ENCODE assay signal across 14 mouse cellular contexts in the genomic region with DNA sequence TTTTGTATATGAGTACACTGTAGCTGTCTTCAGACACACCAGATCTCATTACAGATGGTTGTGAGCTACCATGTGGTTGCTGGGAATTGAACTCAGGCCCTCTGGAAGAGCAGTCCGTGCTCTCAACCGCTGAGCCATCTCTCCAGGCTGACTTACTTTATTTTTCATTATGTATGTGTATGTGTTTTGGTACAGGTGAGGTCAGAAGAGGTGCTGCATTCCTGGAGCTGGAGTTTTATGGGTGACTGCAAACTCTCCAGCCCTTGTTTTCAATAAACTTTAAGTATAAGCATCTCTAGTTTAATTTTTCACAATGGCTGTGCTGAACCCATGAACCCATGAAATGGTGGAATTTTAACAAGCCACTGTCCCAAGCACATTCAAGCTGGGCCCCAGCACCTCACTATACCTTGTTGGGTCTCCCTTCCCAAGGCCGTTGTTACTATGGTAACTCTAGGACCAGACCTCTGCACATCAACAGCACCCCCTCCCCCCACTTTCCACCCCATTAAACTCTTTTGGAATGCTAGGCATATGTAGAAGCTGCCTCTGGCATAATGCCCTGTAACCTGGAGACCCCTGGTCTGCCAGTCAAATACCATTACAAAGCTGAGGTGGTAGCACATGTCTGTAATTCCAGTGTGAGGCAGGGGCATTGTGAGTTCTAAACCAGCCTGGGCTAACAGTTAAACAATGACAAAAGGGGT. TPM values are rescaled to one million over a fixed set of nuclear protein-coding genes. Genes with fewer than 3 reads are reported as not detected.
DNase-seq lines count a peak whose midpoint lies in the region; ATAC-seq and TF ChIP-seq lines count a peak whose summit lies in the region.
"Had no signal": no experiment of that assay in that cellular context is flagged by ENCODE, and none has a peak within 500 bp of the region (broad histone marks: within the 10 kb centered on the region; RNA-seq: fewer than 3 reads in every experiment).

No protein-coding gene starts in this region.

- H3K4me1 ChIP-seq in hindbrain, embryonic 11.5 days (replicated peaks; ENCODE audit: control insufficient read depth, insufficient read depth, low read length) = no peaks in the 10 kb centered on the region
- no peaks in the 10 kb centered on the region for H3K4me1 ChIP-seq in hindbrain, embryonic 16.5 days (ENCODE audit: control insufficient read depth, insufficient read depth, low read depth, low read length)
- peaks cover 9% of the 10 kb centered on the region for H3K4me1 ChIP-seq in kidney, embryonic 16.5 days (ENCODE audit: insufficient read depth, low read length)
- peaks cover 25% of the 10 kb centered on the region for H3K4me1 ChIP-seq in limb, embryonic 14.5 days (ENCODE audit: control insufficient read depth, insufficient read depth, low read length)
- H3K4me1 ChIP-seq: midbrain, embryonic 15.5 days had no signal

- peak; percentile 16 for DNase-seq in hindbrain, embryonic 11.5 days (ENCODE audit: low spot score)
- DNase-seq in R1 (ENCODE audit: low read depth, low spot score) = peak; percentile 89
- DNase-seq in limb, embryonic 14.5 days (ENCODE audit: low spot score) = peak; percentile 63
- DNase-seq in cerebellum, postnatal 36 days = no peak
- DNase-seq in adrenal gland, postnatal 36 days = no peak
- DNase-seq: cerebellum, adult 11 months; gastrocnemius, adult 2 months; heart, postnatal 14 days had no signal

- no peaks in the 10 kb centered on the region for H3K36me3 ChIP-seq in hindbrain, embryonic 11.5 days (ENCODE audit: control insufficient read depth, insufficient read depth, low read length)
- H3K36me3 ChIP-seq in hindbrain, embryonic 16.5 days (ENCODE audit: control insufficient read depth, insufficient read depth, low read length) = no peaks in the 10 kb centered on the region
- H3K36me3 ChIP-seq in kidney, embryonic 16.5 days (ENCODE audit: insufficient read depth, low read length) = no peaks in the 10 kb centered on the region
- no peaks in the 10 kb centered on the region for H3K36me3 ChIP-seq in limb, embryonic 14.5 days (ENCODE audit: control insufficient read depth, insufficient read depth, low read length)
- H3K36me3 ChIP-seq: G1E; midbrain, embryonic 15.5 days; neural tube, embryonic 13.5 days had no signal

- ATAC-seq in hindbrain, embryonic 11.5 days (ENCODE audit: low FRiP score) = no peak
- ATAC-seq in hindbrain, embryonic 16.5 days = no peak
- peak; percentile 92 for ATAC-seq in kidney, embryonic 16.5 days (ENCODE audit: low FRiP score, low TSS enrichment)
- peak; percentile 84; the same call in 1 of the 2 replicates for ATAC-seq in limb, embryonic 14.5 days (ENCODE audit: low FRiP score, low read depth)
- ATAC-seq: inflammation-experienced regulatory T-cells, adult 6 months; midbrain, embryonic 15.5 days had no signal

- H3K4me2 ChIP-seq in hindbrain, embryonic 11.5 days (replicated peaks; ENCODE audit: low read depth, low read length) = no peak overlapping the region
- H3K4me2 ChIP-seq in hindbrain, embryonic 16.5 days (ENCODE audit: low read length) = no peak overlapping the region
- H3K4me2 ChIP-seq in kidney, embryonic 16.5 days (replicated peaks; ENCODE audit: low read depth, low read length) = no peak overlapping the region
- no peak overlapping the region for H3K4me2 ChIP-seq in limb, embryonic 14.5 days (replicated peaks; ENCODE audit: low read depth, low read length, severe bottlenecking)
- H3K4me2 ChIP-seq: midbrain, embryonic 15.5 days; neural tube, embryonic 13.5 days had no signal

- H3K9ac ChIP-seq in hindbrain, embryonic 11.5 days (ENCODE audit: low read depth, low read length) = no peak overlapping the region
- H3K9ac ChIP-seq in hindbrain, embryonic 16.5 days (ENCODE audit: low read depth, low read length) = no peak overlapping the region
- no peak overlapping the region for H3K9ac ChIP-seq in kidney, embryonic 16.5 days (replicated peaks; ENCODE audit: low read length)
- H3K9ac ChIP-seq in limb, embryonic 14.5 days (ENCODE audit: low read depth, low read length, severe bottlenecking) = no peak overlapping the region
- H3K9ac ChIP-seq: midbrain, embryonic 15.5 days; neural tube, embryonic 13.5 days had no signal

- no peaks in the 10 kb centered on the region for H3K9me3 ChIP-seq in hindbrain, embryonic 11.5 days (ENCODE audit: control insufficient read depth, low read length)
- no peaks in the 10 kb centered on the region for H3K9me3 ChIP-seq in hindbrain, embryonic 16.5 days (ENCODE audit: control insufficient read depth, low read length)
- no peaks in the 10 kb centered on the region for H3K9me3 ChIP-seq in kidney, embryonic 16.5 days (ENCODE audit: low read length)
- H3K9me3 ChIP-seq in limb, embryonic 14.5 days (ENCODE audit: control insufficient read depth, low read length) = no peaks in the 10 kb centered on the region
- H3K9me3 ChIP-seq: G1E; midbrain, embryonic 15.5 days; neural tube, embryonic 13.5 days had no signal

- H3K27me3 ChIP-seq in hindbrain, embryonic 11.5 days (ENCODE audit: control insufficient read depth, insufficient read depth, low read length) = no peaks in the 10 kb centered on the region
- no peaks in the 10 kb centered on the region for H3K27me3 ChIP-seq in hindbrain, embryonic 16.5 days (replicated peaks; ENCODE audit: control insufficient read depth, insufficient read depth, low read length)
- no peaks in the 10 kb centered on the region for H3K27me3 ChIP-seq in kidney, embryonic 16.5 days (ENCODE audit: insufficient read depth, low read length)
- H3K27me3 ChIP-seq in limb, embryonic 14.5 days (ENCODE audit: control insufficient read depth, insufficient read depth, low read length) = no peaks in the 10 kb centered on the region
- H3K27me3 ChIP-seq: midbrain, embryonic 15.5 days; neural tube, embryonic 13.5 days had no signal

- 78% methylated on average over 3 of the region's 3 CpGs for WGBS in hindbrain, embryonic 11.5 days
- 77% methylated on average over 3 of the region's 3 CpGs for WGBS in hindbrain, embryonic 16.5 days
- WGBS in kidney, embryonic 16.5 days = 56% methylated on average over 3 of the region's 3 CpGs
- 35% methylated on average over 3 of the region's 3 CpGs for WGBS in limb, embryonic 14.5 days

- H3K27ac ChIP-seq in hindbrain, embryonic 11.5 days (ENCODE audit: low read depth, low read length) = no peak overlapping the region
- H3K27ac ChIP-seq in hindbrain, embryonic 16.5 days (ENCODE audit: low read depth, low read length) = no peak overlapping the region
- H3K27ac ChIP-seq in kidney, embryonic 16.5 days (ENCODE audit: low read length) = peak overlapping the region; percentile 79
- H3K27ac ChIP-seq in limb, embryonic 14.5 days (replicated peaks; ENCODE audit: low read depth, low read length) = peak overlapping the region; percentile 6; the same call in 1 of the 2 replicates
- H3K27ac ChIP-seq: gastrocnemius, adult 2 months; midbrain, embryonic 15.5 days; neural tube, embryonic 13.5 days had no signal

- no peak overlapping the region for H3K4me3 ChIP-seq in hindbrain, embryonic 11.5 days (ENCODE audit: low read depth, low read length)
- H3K4me3 ChIP-seq in hindbrain, embryonic 16.5 days (ENCODE audit: low read length) = no peak overlapping the region
- no peak overlapping the region for H3K4me3 ChIP-seq in kidney, embryonic 16.5 days (ENCODE audit: low read length)
- H3K4me3 ChIP-seq in limb, embryonic 14.5 days (replicated peaks; ENCODE audit: low read length) = no peak overlapping the region
- H3K4me3 ChIP-seq: gastrocnemius, adult 2 months; midbrain, embryonic 15.5 days; neural tube, embryonic 13.5 days had no signal

- TF ChIP-seq POLR2A in limb, embryonic 14.5 days (IDR thresholded peaks at IDR 0.05; ENCODE audit: borderline replicate concordance, extremely low read depth, insufficient read depth, insufficient read length) = no peak

RNA-seq across cellular contexts. Expression of a gene that starts 5.6 kb away (rescaled TPM):
- 4.9 and 6.2 TPM in 2 replicates for polyA plus RNA-seq in hindbrain, embryonic 11.5 days (2014; fragmentation: Nextera tagmentation; extraction: Ambion mirVana)
- polyA plus RNA-seq in hindbrain, embryonic 16.5 days (2015; fragmentation: Nextera tagmentation; extraction: Ambion mirVana) = 4.3 and 5.2 TPM in 2 replicates
- polyA plus RNA-seq in kidney, embryonic 16.5 days (2015; fragmentation: Nextera tagmentation; extraction: Ambion mirVana) = 163 and 164 TPM in 2 replicates
- 39.5 and 39.8 TPM in 2 replicates for polyA plus RNA-seq in limb, embryonic 14.5 days (2012; rRNA removed)
- polyA plus RNA-seq in limb, embryonic 14.5 days (2014; fragmentation: Nextera tagmentation; extraction: Ambion mirVana) = 26.6 and 31.3 TPM in 2 replicates
- total RNA-seq in adrenal gland, postnatal 36 days (2021) = 10 to 100 TPM in 1 of 2 experiments, 1 to 10 TPM in 1; 9.2 to 10.8 TPM
- polyA plus RNA-seq: G1E had no signal

RNA-seq across cellular contexts. Expression of a gene that starts 54.0 kb away (rescaled TPM):
- 46.6 and 53.8 TPM in 2 replicates for polyA plus RNA-seq in hindbrain, embryonic 11.5 days (2014; fragmentation: Nextera tagmentation; extraction: Ambion mirVana)
- polyA plus RNA-seq in hindbrain, embryonic 16.5 days (2015; fragmentation: Nextera tagmentation; extraction: Ambion mirVana) = 37.9 and 48.2 TPM in 2 replicates
- polyA plus RNA-seq in kidney, embryonic 16.5 days (2015; fragmentation: Nextera tagmentation; extraction: Ambion mirVana) = 32.1 and 36.5 TPM in 2 replicates
- 23.1 and 28.8 TPM in 2 replicates for polyA plus RNA-seq in limb, embryonic 14.5 days (2012; rRNA removed)
- 27.3 and 30.3 TPM in 2 replicates for polyA plus RNA-seq in limb, embryonic 14.5 days (2014; fragmentation: Nextera tagmentation; extraction: Ambion mirVana)
- 10 to 100 TPM; 25.8 to 30.7 TPM for total RNA-seq in adrenal gland, postnatal 36 days (2021)

RNA-seq across cellular contexts. Expression of a gene that starts 55.9 kb away (rescaled TPM):
- polyA plus RNA-seq in hindbrain, embryonic 11.5 days (2014; fragmentation: Nextera tagmentation; extraction: Ambion mirVana) = 0.42 and 0.78 TPM in 2 replicates
- polyA plus RNA-seq in hindbrain, embryonic 16.5 days (2015; fragmentation: Nextera tagmentation; extraction: Ambion mirVana) = 1.5 and 1.7 TPM in 2 replicates
- polyA plus RNA-seq in kidney, embryonic 16.5 days (2015; fragmentation: Nextera tagmentation; extraction: Ambion mirVana) = 0.78 and 0.82 TPM in 2 replicates
- polyA plus RNA-seq in limb, embryonic 14.5 days (2012; rRNA removed) = 0.67 and 1.00 TPM in 2 replicates
- polyA plus RNA-seq in limb, embryonic 14.5 days (2014; fragmentation: Nextera tagmentation; extraction: Ambion mirVana) = 0.50 and 0.65 TPM in 2 replicates
- total RNA-seq in adrenal gland, postnatal 36 days (2021) = under 1 TPM; 0.26 to 0.79 TPM
- total RNA-seq: G1E; gastrocnemius, adult 2 months had no signal
- polyA plus RNA-seq: G1E had no signal

Comparison
In these comparisons a context has a peak if more than half of its experiments do, and no peak if none do; other contexts are left out.
1. ATAC-seq: peak in kidney, embryonic 16.5 days (single experiment) and limb, embryonic 14.5 days (single experiment); none in hindbrain, embryonic 11.5 days (single experiment) and hindbrain, embryonic 16.5 days (single experiment).
2. DNase-seq: peak in hindbrain, embryonic 11.5 days (single experiment), R1 (single experiment) and limb, embryonic 14.5 days (single experiment); none in cerebellum, postnatal 36 days (0 of 2) and adrenal gland, postnatal 36 days (0 of 2).
3. H3K27ac ChIP-seq: peak in kidney, embryonic 16.5 days (single experiment) and limb, embryonic 14.5 days (single experiment); none in hindbrain, embryonic 11.5 days (single experiment) and hindbrain, embryonic 16.5 days (single experiment).